Mouse (Mus musculus) neural tube, embryonic 13.5 days (tissue): ENCODE results near the gene Wipf3. TPM values are rescaled to one million over a fixed set of nuclear protein-coding genes. Genes with fewer than 3 reads are reported as not detected.

Experiments used
- ATAC-seq: fragments of 200-750 bp; cut with Nextera tagmentation; 2 replicates; pipeline ENCODE4 v1.8.0; 2017; ENCODE audit warnings: low read depth, mild to moderate bottlenecking, moderate TSS enrichment, moderate library complexity
- H3K27ac ChIP-seq: fragments of 300-500 bp; sonication (generic); replicated peaks from 2 replicates; pipeline ENCODE4 v1.5.1; 2015; ENCODE audit warnings: moderate library complexity, mild to moderate bottlenecking, inconsistent platforms
- H3K27me3 ChIP-seq: fragments of 300-500 bp; sonication (generic); 2 replicates; pipeline ENCODE4 v1.6.1; 2015; ENCODE audit warnings: mild to moderate bottlenecking, inconsistent platforms
- H3K36me3 ChIP-seq: fragments of 300-500 bp; sonication (generic); 2 replicates; pipeline ENCODE4 v1.6.1; 2015; ENCODE audit warnings: mild to moderate bottlenecking, inconsistent platforms
- H3K4me1 ChIP-seq: fragments of 300-500 bp; sonication (generic); replicated peaks from 2 replicates; pipeline ENCODE4 v1.6.1; 2015; ENCODE audit warnings: inconsistent platforms
- H3K4me2 ChIP-seq: fragments of 300-500 bp; sonication (generic); 2 replicates; pipeline ENCODE4 v1.6.1; 2015; ENCODE audit warnings: inconsistent platforms, mild to moderate bottlenecking, moderate library complexity
- H3K4me3 ChIP-seq: fragments of 300-500 bp; sonication (generic); 2 replicates; pipeline ENCODE4 v1.5.1; 2015; ENCODE audit warnings: mild to moderate bottlenecking, inconsistent platforms
- H3K9ac ChIP-seq: fragments of 300-500 bp; sonication (generic); 2 replicates; pipeline ENCODE4 v1.6.1; 2015; ENCODE audit warnings: moderate library complexity, mild to moderate bottlenecking, inconsistent platforms
- H3K9me3 ChIP-seq: fragments of 300-500 bp; sonication (generic); 2 replicates; pipeline ENCODE4 v1.6.1; 2016; ENCODE audit warnings: inconsistent platforms
- WGBS: fragments of 180-500 bp; shearing (Covaris S2); methylation state at CpG from one replicate; pipeline ENCODE4 v1.1.7; 2015; 5-methylcytosine and 5-hydroxymethylcytosine counted together
- polyA plus RNA-seq: library from polyadenylated mRNA; unstranded; fragments of >200 nt; fragmentation: Nextera tagmentation; extraction: Ambion mirVana; gene quantifications from 2 replicates; pipeline ENCODE4 v1.2.1, GENCODE M21; 2015

Gene Wipf3
- polyA plus RNA-seq, 1 experiment from 2014 or later = 2.3 TPM

GRCm38 (mm10) chr6:54548314-54549019 lies 119.1 kb downstream of the Wipf3 start:
- H3K4me2 ChIP-seq = no peak overlapping the region
- H3K9me3 ChIP-seq = no peaks in the 10 kb centered on the region
- peak overlapping the region; percentile 59 for H3K27ac ChIP-seq
- peak; percentile 65 for ATAC-seq
- H3K27me3 ChIP-seq = no peaks in the 10 kb centered on the region
- no peak overlapping the region for H3K4me3 ChIP-seq
- peaks cover 15% of the 10 kb centered on the region for H3K36me3 ChIP-seq
- H3K4me1 ChIP-seq = peaks cover 55% of the 10 kb centered on the region
- WGBS = 49% methylated on average over 13 of the region's 13 CpGs
- no peak overlapping the region for H3K9ac ChIP-seq

GRCm38 (mm10) chr6:54549311-54549710 lies 119.9 kb downstream of the Wipf3 start:
- Histone ChIP-seq H3K4me3 (no peak overlapping the region), H3K36me3 (peaks cover 9% of the 10 kb centered on the region; the same call in 1 of the 2 replicates), H3K27me3 (no peaks in the 10 kb centered on the region), H3K27ac (peak overlapping the region; percentile 59; the same call in 1 of the 2 replicates), H3K9me3 (no peaks in the 10 kb centered on the region), H3K4me2 (no peak overlapping the region), H3K9ac (no peak overlapping the region), H3K4me1 (peaks cover 63% of the 10 kb centered on the region)
- no peak for ATAC-seq
- 65% methylated on average over 4 of the region's 4 CpGs for WGBS

- H3K36me3 ChIP-seq = peaks cover 3% of the 10 kb centered on the region; the same call in 1 of the 2 replicates
- no peak for ATAC-seq
- H3K27me3 ChIP-seq = 0 out of 2 replicates have a peak, but pooled peaks cover 6% of the 10 kb centered on the region
- WGBS = 68% methylated on average over 6 of the region's 7 CpGs
- H3K4me3 ChIP-seq = no peak overlapping the region
- H3K4me2 ChIP-seq = no peak overlapping the region
- no peak overlapping the region for H3K27ac ChIP-seq
- no peak overlapping the region for H3K9ac ChIP-seq
- H3K9me3 ChIP-seq = no peaks in the 10 kb centered on the region
- H3K4me1 ChIP-seq = peaks cover 79% of the 10 kb centered on the region
These were observed 121.5 kb downstream of the Wipf3 start for GRCm38 (mm10) chr6:54550801-54551323.

- Histone ChIP-seq H3K4me3 (no peak overlapping the region), H3K4me2 (peak overlapping the region; percentile 11; the same call in 1 of the 2 replicates), H3K27me3 (0 out of 2 replicates have a peak, but pooled peaks cover 8% of the 10 kb centered on the region), H3K36me3 (peaks cover 6% of the 10 kb centered on the region; the same call in 1 of the 2 replicates), H3K9ac (no peak overlapping the region), H3K9me3 (no peaks in the 10 kb centered on the region), H3K27ac (peak overlapping the region; percentile 55), H3K4me1 (peaks cover 81% of the 10 kb centered on the region)
- 25% methylated on average over 9 of the region's 9 CpGs for WGBS
- ATAC-seq = peak; percentile 74
These were observed 123.5 kb downstream of the Wipf3 start for GRCm38 (mm10) chr6:54552721-54553413.

Other genes starting within 250 kb of the Wipf3 start
- gene Prr15, start 103.8 kb upstream of the Wipf3 start, polyA plus RNA-seq = 1.1 TPM in 2 replicates
- gene Scrn1, start 136.9 kb downstream of the Wipf3 start, polyA plus RNA-seq = 95.5 and 102 TPM in 2 replicates
- 9.6 and 10.2 TPM in 2 replicates for gene Plekha8, start 165.5 kb downstream of the Wipf3 start, polyA plus RNA-seq
- gene Fkbp14, start 167.7 kb downstream of the Wipf3 start, polyA plus RNA-seq = 19.0 and 19.3 TPM in 2 replicates